Mouse (Mus musculus) C2C12 (cell line): ENCODE results near the gene Hnrnpa2b1. TPM values are rescaled to one million over a fixed set of nuclear protein-coding genes. Genes with fewer than 3 reads are reported as not detected.

Experiments
- H3K27me3 ChIP-seq: one replicate; pipeline ENCODE4 v1.6.1; 2011; ENCODE audit not compliant: control insufficient read depth, insufficient read depth, insufficient read length
- H3K36me3 ChIP-seq: one replicate; pipeline ENCODE4 v1.6.1; 2011; ENCODE audit not compliant: control insufficient read depth, insufficient read depth
- H3K4me3 ChIP-seq: one replicate; pipeline ENCODE4 v1.5.1; 2011; ENCODE audit warnings: mild to moderate bottlenecking, control low read depth; ENCODE audit not compliant: poor library complexity, insufficient read depth, severe bottlenecking
- H3K79me2 ChIP-seq: one replicate; pipeline ENCODE4 v1.6.1; 2011; ENCODE audit not compliant: control insufficient read depth, insufficient read depth
- H3K79me3 ChIP-seq: one replicate; pipeline ENCODE4 v1.6.1; 2011; ENCODE audit warnings: low read depth, control low read depth
- H3ac ChIP-seq: one replicate; pipeline ENCODE3; 2011; ENCODE audit warnings: low read depth; ENCODE audit not compliant: control insufficient read depth, insufficient read length
- CEBPB ChIP-seq: IDR thresholded peaks from one replicate; pipeline ENCODE4 v1.6.1; 2011; ENCODE audit warnings: low read depth, mild to moderate bottlenecking, control low read depth, moderate library complexity
- CTCF ChIP-seq: IDR thresholded peaks from one replicate; pipeline ENCODE4 v1.5.1; 2011; ENCODE audit not compliant: control insufficient read depth, insufficient read depth, insufficient read length
- FOSL1 ChIP-seq: IDR thresholded peaks from one replicate; pipeline ENCODE4 v1.8.0; 2011; ENCODE audit warnings: mild to moderate bottlenecking, low read length; ENCODE audit not compliant: poor library complexity, insufficient read depth, severe bottlenecking
- MAX ChIP-seq: IDR thresholded peaks from one replicate; pipeline ENCODE4 v1.6.1; 2011; ENCODE audit warnings: mild to moderate bottlenecking, control low read depth
- MYOD1 ChIP-seq: IDR thresholded peaks from one replicate; pipeline ENCODE4 v1.6.1; 2011; ENCODE audit warnings: low read depth; ENCODE audit not compliant: control insufficient read depth, insufficient read length
- MYOG ChIP-seq: IDR thresholded peaks from one replicate; pipeline ENCODE4 v1.6.1; 2011; ENCODE audit not compliant: control insufficient read depth, insufficient read length; ENCODE audit errors: extremely low read depth
- USF1 ChIP-seq: IDR thresholded peaks from one replicate; pipeline ENCODE4 v1.6.1; 2011; ENCODE audit warnings: low read depth, mild to moderate bottlenecking, control low read depth, moderate library complexity
- polyA plus RNA-seq: library from polyadenylated mRNA; unstranded; fragments of >200 nt; fragmentation: generic; extraction: Trizol; gene quantifications from one replicate; pipeline ENCODE4 v1.2.1, GENCODE M21; 2012; ENCODE audit warnings: missing spikeins

The Hnrnpa2b1 gene
- polyA plus RNA-seq, 1 experiment = 459 TPM

DNA sequence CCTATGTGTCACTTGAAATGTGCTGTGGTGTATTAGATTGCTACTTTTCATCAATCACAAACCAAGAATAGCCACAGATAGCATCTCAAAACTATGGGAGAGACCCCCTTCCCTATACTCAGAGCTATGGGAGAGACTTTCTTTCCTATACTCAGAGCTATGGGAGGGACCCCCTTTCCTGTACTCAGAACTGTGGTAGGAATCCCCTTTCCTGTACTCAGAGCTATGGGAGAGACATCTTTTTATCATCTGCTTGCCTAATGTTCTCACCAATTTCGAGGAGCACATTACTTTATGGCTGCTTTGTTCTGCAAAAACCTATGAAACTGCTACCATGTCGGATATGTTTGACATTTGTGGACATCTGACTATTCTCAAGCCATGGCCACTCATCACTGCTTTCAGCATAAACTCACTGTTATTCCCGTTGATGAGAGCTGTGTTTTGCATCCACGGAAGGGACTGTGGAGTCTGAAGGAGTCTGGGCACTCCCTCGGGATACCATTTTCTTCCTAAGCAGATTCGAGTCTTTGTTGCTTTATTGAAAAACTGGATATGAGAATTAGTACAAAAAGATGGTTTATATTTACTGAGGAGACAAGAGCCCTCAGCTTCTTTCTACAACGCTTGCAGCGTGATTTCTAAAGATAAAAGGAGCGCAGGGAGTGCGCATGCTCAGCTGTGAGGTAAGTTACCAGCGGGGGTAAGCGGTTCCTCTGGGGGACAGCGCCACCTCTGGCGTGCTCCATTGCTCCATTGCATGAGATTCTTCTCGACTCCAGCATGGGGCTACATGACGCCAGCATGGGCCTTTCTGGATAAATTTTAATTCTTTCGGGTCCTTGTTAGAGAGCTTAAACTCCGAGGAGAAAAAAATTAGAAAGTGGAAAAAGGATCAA, 39.3 kb upstream of the Hnrnpa2b1 start:
- H3K79me3 ChIP-seq = no peaks in the 10 kb centered on the region

DNA sequence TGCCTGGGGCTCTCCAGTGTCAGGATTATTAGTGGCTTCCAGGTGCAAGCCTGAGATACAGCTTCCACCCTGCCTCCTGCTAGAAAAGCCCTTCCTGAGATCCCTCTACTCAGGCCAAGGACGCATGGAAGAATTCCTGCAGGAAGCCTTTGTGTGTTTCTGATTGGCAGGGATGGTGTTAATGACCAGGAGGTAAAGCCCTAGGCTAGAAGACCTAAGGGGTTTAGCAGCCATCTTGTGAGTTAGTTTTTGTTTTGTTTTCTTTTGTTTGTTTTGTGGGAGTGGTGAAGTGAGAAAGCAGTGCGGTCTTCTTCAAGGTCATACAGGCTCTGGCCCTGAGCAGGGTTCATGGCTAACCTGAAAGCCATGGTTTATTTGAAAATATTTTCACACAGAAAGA, 37.9 kb upstream of the Hnrnpa2b1 start:
- no peak for TF ChIP-seq CTCF
- TF ChIP-seq MAX = no peak
- TF ChIP-seq MYOG = no peak
- TF ChIP-seq FOSL1 = no peak
- TF ChIP-seq MYOD1 = no peak
- TF ChIP-seq USF1 = no peak
- TF ChIP-seq CEBPB = no peak
- H3K79me3 ChIP-seq = no peaks in the 10 kb centered on the region
- no peak overlapping the region for H3ac ChIP-seq
- H3K27me3 ChIP-seq = no peaks in the 10 kb centered on the region
- H3K4me3 ChIP-seq = no peak overlapping the region
- H3K79me2 ChIP-seq = no peaks in the 10 kb centered on the region
- no peaks in the 10 kb centered on the region for H3K36me3 ChIP-seq

More for the DNA sequence above, 39.3 kb upstream of the Hnrnpa2b1 start:
- Histone ChIP-seq H3K27me3 (no peaks in the 10 kb centered on the region), H3K79me2 (no peaks in the 10 kb centered on the region), H3ac (no peak overlapping the region), H3K36me3 (no peaks in the 10 kb centered on the region), H3K4me3 (no peak overlapping the region)
- TF ChIP-seq USF1 (no peak), MYOD1 (no peak), FOSL1 (no peak), MYOG (no peak)

DNA sequence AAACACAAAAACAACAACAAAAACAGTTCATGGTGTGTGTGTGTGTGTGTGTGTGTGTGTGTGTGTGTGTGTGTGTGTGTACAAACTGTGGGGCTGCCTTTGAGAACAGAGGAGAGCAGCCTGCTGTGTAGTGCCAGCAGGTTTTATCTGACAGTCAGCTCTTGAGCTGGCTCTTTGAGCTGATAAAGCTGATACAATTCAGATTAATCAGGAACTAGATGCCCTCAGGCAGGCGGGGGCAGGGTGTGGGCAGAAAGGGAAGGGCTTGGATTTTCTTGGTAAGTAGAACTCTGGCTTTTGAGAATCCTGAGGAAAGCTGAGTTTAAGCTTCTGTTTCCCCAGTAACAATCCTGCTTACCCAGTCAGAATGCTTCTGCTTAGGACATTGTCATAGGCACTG, 36.0 kb upstream of the Hnrnpa2b1 start:
- H3K79me2 ChIP-seq = no peaks in the 10 kb centered on the region
- no peak overlapping the region for H3ac ChIP-seq
- TF ChIP-seq MYOD1 (no peak), FOSL1 (no peak), MAX (no peak), CTCF (no peak), MYOG (no peak), CEBPB (no peak), USF1 (no peak)
- H3K27me3 ChIP-seq = no peaks in the 10 kb centered on the region
- no peaks in the 10 kb centered on the region for H3K79me3 ChIP-seq
- no peak overlapping the region for H3K4me3 ChIP-seq
- H3K36me3 ChIP-seq = no peaks in the 10 kb centered on the region

DNA sequence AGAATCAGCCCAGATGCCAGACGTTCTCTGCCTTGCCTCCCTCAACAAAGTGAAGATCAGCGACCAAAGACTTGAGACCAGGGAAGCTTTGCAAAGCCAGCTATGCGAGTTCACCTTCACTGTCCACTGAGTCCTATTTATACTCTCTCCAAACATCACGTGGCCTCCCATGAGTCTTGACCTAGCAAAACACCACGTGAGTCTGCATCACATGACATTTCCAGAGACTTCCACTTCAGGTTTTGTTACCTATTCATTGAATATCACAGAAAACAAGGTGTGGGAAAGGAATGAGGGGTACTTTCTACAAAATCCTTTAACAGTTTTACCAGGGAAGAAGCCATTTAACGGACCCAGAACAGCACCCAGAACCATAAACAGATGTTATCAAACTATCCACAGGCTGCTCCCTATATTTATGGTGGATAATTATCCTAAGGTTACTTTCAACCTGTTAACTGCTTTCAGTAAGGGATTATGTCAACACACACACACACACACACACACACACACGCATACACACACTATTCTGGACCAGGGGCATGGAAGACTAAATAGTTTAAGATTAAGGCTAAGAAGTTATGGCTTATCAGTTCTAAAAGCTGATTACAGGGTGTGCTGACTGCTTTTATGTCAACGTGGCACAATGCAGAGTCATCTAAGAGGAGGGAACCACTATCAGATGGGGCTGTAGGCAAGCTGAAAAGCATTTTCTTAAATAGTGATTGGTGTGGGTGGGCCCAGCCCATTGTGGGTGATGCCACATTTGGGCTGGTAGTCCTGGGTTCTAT, 27.8 kb upstream of the Hnrnpa2b1 start:
- H3K79me2 ChIP-seq = no peaks in the 10 kb centered on the region
- H3K79me3 ChIP-seq = no peaks in the 10 kb centered on the region
- no peak for TF ChIP-seq MYOD1
- TF ChIP-seq USF1 = peak; percentile 17
- H3K4me3 ChIP-seq = no peak overlapping the region
- H3ac ChIP-seq = no peak overlapping the region
- no peaks in the 10 kb centered on the region for H3K36me3 ChIP-seq
- no peaks in the 10 kb centered on the region for H3K27me3 ChIP-seq

DNA sequence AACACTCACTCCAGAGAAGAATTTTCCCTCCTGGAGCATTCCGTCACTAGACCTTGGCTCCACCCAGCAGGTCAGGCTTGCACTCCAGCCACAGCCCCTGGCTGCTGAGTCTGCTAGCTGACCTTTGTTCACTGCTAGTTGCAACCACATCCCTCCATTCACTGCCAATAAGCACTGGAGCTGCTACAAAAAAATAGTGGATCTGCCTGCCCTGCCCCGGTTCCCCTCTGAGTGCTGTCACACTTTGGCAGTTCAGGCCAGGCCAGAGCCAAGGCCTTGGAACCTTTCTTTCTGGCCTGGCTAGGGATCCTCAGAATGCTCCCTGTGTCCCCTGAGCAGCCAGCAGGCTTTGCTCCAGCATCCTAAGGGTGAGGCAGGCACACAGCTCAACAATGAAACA, 20.1 kb upstream of the Hnrnpa2b1 start:
- Histone ChIP-seq H3ac (no peak overlapping the region), H3K27me3 (no peaks in the 10 kb centered on the region), H3K4me3 (no peak overlapping the region), H3K36me3 (no peaks in the 10 kb centered on the region), H3K79me2 (no peaks in the 10 kb centered on the region), H3K79me3 (no peaks in the 10 kb centered on the region)
- TF ChIP-seq CEBPB (no peak), MYOD1 (no peak), MYOG (no peak), FOSL1 (no peak), CTCF (no peak)
